Mouse (Mus musculus) heart, postnatal 0 days (tissue): ENCODE results near the gene Rpl12.

Experiments
- CTCF ChIP-seq: IDR thresholded peaks from 2 replicates; pipeline ENCODE4 v1.5.1; 2016; ENCODE audit warnings: antibody characterized with exemption, control low read depth, low read depth
- EP300 ChIP-seq: IDR thresholded peaks from 2 replicates; pipeline ENCODE4 v1.6.1; 2016; ENCODE audit warnings: antibody characterized with exemption, low read depth

GRCm38 (mm10) chr2:32981281-32981680 is 19.9 kb downstream of the Rpl12 start:
- TF ChIP-seq CTCF (no peak), EP300 (no peak)
